ENCODE assay signal across 22 mouse cellular contexts in the genomic region with DNA sequence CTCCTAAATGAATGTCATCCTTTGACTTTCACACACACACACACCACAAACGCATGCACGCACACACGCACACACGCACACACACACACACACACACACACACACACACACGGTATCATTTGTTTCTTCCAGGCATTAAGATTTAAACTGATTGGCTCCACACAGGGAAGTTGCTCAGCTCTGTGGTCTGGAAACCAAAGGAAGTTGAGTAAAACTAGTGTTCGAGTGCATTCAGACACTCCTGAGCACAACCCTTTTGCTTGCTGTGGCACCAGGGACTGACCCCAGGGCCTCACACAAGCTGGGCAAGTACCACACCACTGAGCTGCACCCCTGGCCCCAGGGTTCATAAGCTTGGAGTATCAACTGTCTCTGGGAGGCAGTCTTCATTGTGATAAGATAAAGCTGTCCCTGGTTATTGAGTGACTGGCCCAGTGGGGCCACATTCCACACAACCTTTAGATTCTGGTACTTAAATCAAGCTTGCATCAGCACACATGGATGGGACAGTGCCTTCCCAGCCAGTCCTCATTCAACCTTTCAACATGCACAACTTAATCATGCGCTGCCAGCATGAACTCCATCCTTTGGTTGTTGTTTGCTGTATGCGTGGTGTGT. TPM values are rescaled to one million over a fixed set of nuclear protein-coding genes. Genes with fewer than 3 reads are reported as not detected.
DNase-seq lines count a peak whose midpoint lies in the region; ATAC-seq and TF ChIP-seq lines count a peak whose summit lies in the region.
"Had no signal": no experiment of that assay in that cellular context is flagged by ENCODE, and none has a peak within 500 bp of the region (broad histone marks: within the 10 kb centered on the region; RNA-seq: fewer than 3 reads in every experiment).

No protein-coding gene starts in this region.

- DNase-seq in kidney, postnatal 0 days (ENCODE audit: low spot score) = peak; percentile 10
- DNase-seq in kidney, postnatal 4 days = no peak
- DNase-seq in liver, postnatal 0 days = peak; percentile 16
- no peak for DNase-seq in hindbrain, embryonic 14.5 days (ENCODE audit: low spot score)
- no peak for DNase-seq in frontal cortex, postnatal 10 days (ENCODE audit: low spot score in 2 of 2)
- no peak for DNase-seq in frontal cortex, adult 2 months (ENCODE audit: extremely low spot score in 1 of 2, low spot score in 1 of 2)
- DNase-seq: cerebellum, adult 9-10 months; gastrocnemius, adult 2 months; heart, adult 11 months; heart, postnatal 14 days; kidney, adult 2 months; layer of hippocampus, postnatal 36 days; midbrain, embryonic 14.5 days had no signal

- no peaks in the 10 kb centered on the region for H3K4me1 ChIP-seq in kidney, postnatal 0 days (replicated peaks; ENCODE audit: insufficient read depth, low read length)
- peaks cover 2% of the 10 kb centered on the region; the same call in 1 of the 2 replicates for H3K4me1 ChIP-seq in intestine, embryonic 16.5 days (ENCODE audit: control insufficient read depth, insufficient read depth, low read length)
- H3K4me1 ChIP-seq in liver, postnatal 0 days (ENCODE audit: insufficient read depth) = peaks cover 7% of the 10 kb centered on the region; the same call in 1 of the 2 replicates
- H3K4me1 ChIP-seq in small intestine, adult 2 months (ENCODE audit: control insufficient read depth, insufficient read depth, insufficient read length, low read length) = peaks cover 9% of the 10 kb centered on the region; the same call in 1 of the 2 replicates
- H3K4me1 ChIP-seq in hindbrain, embryonic 14.5 days (replicated peaks; ENCODE audit: control insufficient read depth, insufficient read depth, low read length) = no peaks in the 10 kb centered on the region
- H3K4me1 ChIP-seq: embryonic facial prominence, embryonic 13.5 days; forebrain, embryonic 15.5 days; hindbrain, embryonic 15.5 days; stomach, embryonic 15.5 days had no signal

- H3K4me3 ChIP-seq in kidney, postnatal 0 days (replicated peaks; ENCODE audit: low read depth, low read length) = no peak overlapping the region
- no peak overlapping the region for H3K4me3 ChIP-seq in intestine, embryonic 16.5 days (ENCODE audit: low read length)
- H3K4me3 ChIP-seq in liver, postnatal 0 days (ENCODE audit: low read depth, low read length) = no peak overlapping the region
- H3K4me3 ChIP-seq in small intestine, adult 2 months (ENCODE audit: low read depth, low read length) = peak overlapping the region; percentile 32
- no peak overlapping the region for H3K4me3 ChIP-seq in hindbrain, embryonic 14.5 days (replicated peaks; ENCODE audit: low read length)
- H3K4me3 ChIP-seq: embryonic facial prominence, embryonic 13.5 days; forebrain, embryonic 15.5 days; gastrocnemius, adult 2 months; heart, embryonic 12.5 days; hindbrain, embryonic 15.5 days; myocyte; stomach, embryonic 15.5 days had no signal

- no peak overlapping the region for H3K4me2 ChIP-seq in kidney, postnatal 0 days (ENCODE audit: low read length)
- H3K4me2 ChIP-seq in intestine, embryonic 16.5 days (ENCODE audit: low read depth, low read length) = 0 out of 2 replicates have a peak overlapping the region, but pooled peaks have one; percentile 10
- H3K4me2 ChIP-seq in liver, postnatal 0 days (ENCODE audit: low read depth, low read length) = no peak overlapping the region
- no peak overlapping the region for H3K4me2 ChIP-seq in hindbrain, embryonic 14.5 days (replicated peaks)
- H3K4me2 ChIP-seq: embryonic facial prominence, embryonic 13.5 days; forebrain, embryonic 15.5 days; heart, embryonic 12.5 days; hindbrain, embryonic 15.5 days; stomach, embryonic 15.5 days had no signal

- no peaks in the 10 kb centered on the region for H3K9me3 ChIP-seq in kidney, postnatal 0 days (replicated peaks; ENCODE audit: low read length)
- H3K9me3 ChIP-seq in intestine, embryonic 16.5 days (ENCODE audit: control insufficient read depth, low read length) = no peaks in the 10 kb centered on the region
- H3K9me3 ChIP-seq in liver, postnatal 0 days (ENCODE audit: low read length) = no peaks in the 10 kb centered on the region
- H3K9me3 ChIP-seq in hindbrain, embryonic 14.5 days (ENCODE audit: control insufficient read depth, low read length) = no peaks in the 10 kb centered on the region
- H3K9me3 ChIP-seq: embryonic facial prominence, embryonic 13.5 days; forebrain, embryonic 15.5 days; heart, embryonic 12.5 days; hindbrain, embryonic 15.5 days; stomach, embryonic 15.5 days had no signal

- no peak overlapping the region for H3K9ac ChIP-seq in kidney, postnatal 0 days (ENCODE audit: low read depth, low read length)
- 0 out of 2 replicates have a peak overlapping the region, but pooled peaks have one; percentile 24 for H3K9ac ChIP-seq in intestine, embryonic 16.5 days (ENCODE audit: low read depth, low read length)
- H3K9ac ChIP-seq in liver, postnatal 0 days (replicated peaks) = no peak overlapping the region
- no peak overlapping the region for H3K9ac ChIP-seq in hindbrain, embryonic 14.5 days
- H3K9ac ChIP-seq: embryonic facial prominence, embryonic 13.5 days; forebrain, embryonic 15.5 days; heart, embryonic 12.5 days; hindbrain, embryonic 15.5 days; stomach, embryonic 15.5 days had no signal

- no peaks in the 10 kb centered on the region; the same call in 1 of the 2 replicates for H3K36me3 ChIP-seq in kidney, postnatal 0 days (ENCODE audit: insufficient read depth, low read length)
- no peaks in the 10 kb centered on the region for H3K36me3 ChIP-seq in intestine, embryonic 16.5 days (ENCODE audit: control insufficient read depth, insufficient read depth, low read length)
- 0 out of 2 replicates have a peak, but pooled peaks cover 3% of the 10 kb centered on the region for H3K36me3 ChIP-seq in liver, postnatal 0 days (replicated peaks; ENCODE audit: insufficient read depth, low read length)
- H3K36me3 ChIP-seq in small intestine, adult 2 months (ENCODE audit: control insufficient read depth, insufficient read depth, low read length) = peaks cover 37% of the 10 kb centered on the region
- no peaks in the 10 kb centered on the region for H3K36me3 ChIP-seq in hindbrain, embryonic 14.5 days (replicated peaks; ENCODE audit: control insufficient read depth, insufficient read depth)
- H3K36me3 ChIP-seq: forebrain, embryonic 15.5 days; hindbrain, embryonic 15.5 days had no signal

- H3K27ac ChIP-seq in kidney, postnatal 0 days = no peak overlapping the region
- peak overlapping the region; percentile 48 for H3K27ac ChIP-seq in intestine, embryonic 16.5 days (ENCODE audit: low read length)
- no peak overlapping the region for H3K27ac ChIP-seq in liver, postnatal 0 days (ENCODE audit: low read depth)
- H3K27ac ChIP-seq in small intestine, adult 2 months (ENCODE audit: insufficient read depth, low read depth, low read length) = peak overlapping the region; percentile 87
- no peak overlapping the region for H3K27ac ChIP-seq in hindbrain, embryonic 14.5 days
- H3K27ac ChIP-seq: embryonic facial prominence, embryonic 13.5 days; forebrain, embryonic 15.5 days; gastrocnemius, adult 2 months; hindbrain, embryonic 15.5 days; macrophage; stomach, embryonic 15.5 days had no signal

- H3K27me3 ChIP-seq in kidney, postnatal 0 days (ENCODE audit: insufficient read depth, low read length) = no peaks in the 10 kb centered on the region
- H3K27me3 ChIP-seq in intestine, embryonic 16.5 days (replicated peaks; ENCODE audit: control insufficient read depth, insufficient read depth, low read length) = no peaks in the 10 kb centered on the region
- H3K27me3 ChIP-seq in liver, postnatal 0 days (ENCODE audit: insufficient read depth, low read length) = no peaks in the 10 kb centered on the region
- no peaks in the 10 kb centered on the region for H3K27me3 ChIP-seq in small intestine, adult 2 months (ENCODE audit: control insufficient read depth, insufficient read depth, low read length)
- H3K27me3 ChIP-seq in hindbrain, embryonic 14.5 days (ENCODE audit: control insufficient read depth, insufficient read depth, low read length) = no peaks in the 10 kb centered on the region
- H3K27me3 ChIP-seq: embryonic facial prominence, embryonic 13.5 days; forebrain, embryonic 15.5 days; heart, embryonic 12.5 days; hindbrain, embryonic 15.5 days; stomach, embryonic 15.5 days had no signal

- no peak for TF ChIP-seq CTCF in kidney, postnatal 0 days (IDR thresholded peaks at IDR 0.05; ENCODE audit: low read depth)
- no peak for TF ChIP-seq CTCF in liver, postnatal 0 days (IDR thresholded peaks at IDR 0.05; ENCODE audit: low read depth)
- no peak for TF ChIP-seq CTCF in small intestine, adult 2 months (IDR thresholded peaks at IDR 0.05; ENCODE audit: extremely low read depth, insufficient read length, insufficient replicate concordance, low read depth, low read length)

- TF ChIP-seq EP300 in liver, postnatal 0 days (IDR thresholded peaks at IDR 0.05; ENCODE audit: low read depth) = no peak

- ATAC-seq in kidney, postnatal 0 days (replicated peaks; ENCODE audit: low FRiP score, low read depth) = no peak
- ATAC-seq in intestine, embryonic 16.5 days = peak; percentile 95
- ATAC-seq in liver, postnatal 0 days = peak; percentile 60
- no peak for ATAC-seq in hindbrain, embryonic 14.5 days (ENCODE audit: low FRiP score)
- ATAC-seq: forebrain, embryonic 15.5 days had no signal

- WGBS in kidney, postnatal 0 days = 82% methylated on average over 8 of the region's 8 CpGs
- 83% methylated on average over 8 of the region's 8 CpGs for WGBS in intestine, embryonic 16.5 days
- WGBS in liver, postnatal 0 days (ENCODE audit: insufficient replicate concordance) = 56% methylated on average over 8 of the region's 8 CpGs
- WGBS in small intestine, adult 2 months = 70% methylated on average over 8 of the region's 8 CpGs
- WGBS in hindbrain, embryonic 14.5 days = 85% methylated on average over 8 of the region's 8 CpGs

- TF ChIP-seq POLR2A in small intestine, adult 2 months (IDR thresholded peaks at IDR 0.05; ENCODE audit: low read depth, low read length) = 0 out of 2 replicates have a peak, but pooled peaks have one; percentile 25

RNA-seq across cellular contexts. Expression of a gene that starts 5.0 kb away (rescaled TPM):
- polyA plus RNA-seq in kidney, postnatal 0 days (2015; fragmentation: Nextera tagmentation; extraction: Ambion mirVana) = 0.11 and 0.13 TPM in 2 replicates
- 45.3 and 80.2 TPM in 2 replicates for polyA plus RNA-seq in intestine, embryonic 16.5 days (2015; fragmentation: Nextera tagmentation; extraction: Ambion mirVana)
- polyA plus RNA-seq in liver, postnatal 0 days (2015; fragmentation: Nextera tagmentation; extraction: Ambion mirVana) = 0.07 TPM in 1 of 2 replicates, not detected in the other
- 69.2 and 416 TPM in 2 replicates for polyA plus RNA-seq in small intestine, adult 2 months (2012; rRNA removed)
- polyA plus RNA-seq in hindbrain, embryonic 14.5 days (2014; fragmentation: Nextera tagmentation; extraction: Ambion mirVana) = 0.17 and 0.33 TPM in 2 replicates
- 0.42 and 0.92 TPM in 2 replicates for polyA plus RNA-seq in frontal cortex, adult 2 months (2012; rRNA removed)
- polyA plus RNA-seq: macrophage had no signal

RNA-seq across cellular contexts. Expression of a gene that starts 36.3 kb away (rescaled TPM):
- 126 and 149 TPM in 2 replicates for polyA plus RNA-seq in kidney, postnatal 0 days (2015; fragmentation: Nextera tagmentation; extraction: Ambion mirVana)
- polyA plus RNA-seq in intestine, embryonic 16.5 days (2015; fragmentation: Nextera tagmentation; extraction: Ambion mirVana) = 205 and 225 TPM in 2 replicates
- polyA plus RNA-seq in liver, postnatal 0 days (2015; fragmentation: Nextera tagmentation; extraction: Ambion mirVana) = 72.3 and 89.1 TPM in 2 replicates
- 4.2 and 7.3 TPM in 2 replicates for polyA plus RNA-seq in small intestine, adult 2 months (2012; rRNA removed)
- 64.6 and 82.8 TPM in 2 replicates for polyA plus RNA-seq in hindbrain, embryonic 14.5 days (2014; fragmentation: Nextera tagmentation; extraction: Ambion mirVana)
- polyA plus RNA-seq in frontal cortex, adult 2 months (2012; rRNA removed) = 8.9 and 11.2 TPM in 2 replicates

Comparison
In these comparisons a context has a peak if more than half of its experiments do, and no peak if none do; other contexts are left out.
1. DNase-seq: peak in kidney, postnatal 0 days (single experiment) and liver, postnatal 0 days (single experiment); none in kidney, postnatal 4 days (0 of 2), hindbrain, embryonic 14.5 days (single experiment), frontal cortex, postnatal 10 days (0 of 2) and frontal cortex, adult 2 months (0 of 2).
2. ATAC-seq: peak in intestine, embryonic 16.5 days (single experiment) and liver, postnatal 0 days (single experiment); none in kidney, postnatal 0 days (single experiment) and hindbrain, embryonic 14.5 days (single experiment).
3. H3K27ac ChIP-seq: peak in intestine, embryonic 16.5 days (single experiment) and small intestine, adult 2 months (single experiment); none in kidney, postnatal 0 days (single experiment), liver, postnatal 0 days (single experiment) and hindbrain, embryonic 14.5 days (single experiment).
4. RNA of a gene that starts 5.0 kb away (polyA plus RNA-seq): 69.2 to 416 TPM in small intestine, adult 2 months and 45.3 to 80.2 TPM in intestine, embryonic 16.5 days; 0.42 to 0.92 TPM in frontal cortex, adult 2 months, 0.17 to 0.33 TPM in hindbrain, embryonic 14.5 days, 0.11 to 0.13 TPM in kidney, postnatal 0 days and 0.07 TPM in liver, postnatal 0 days; every median in the first group is over 10 times any median in the second.